Mouse (Mus musculus) neural tube, embryonic 13.5 days (tissue): ENCODE results near the gene Bcat1. TPM values are rescaled to one million over a fixed set of nuclear protein-coding genes. Genes with fewer than 3 reads are reported as not detected.
"Not testable (repeated sequence)": the region's sequence is repeated elsewhere in the genome, so short reads cannot be mapped to it uniquely, and the experiment has no call there.

ENCODE experiments used
- ATAC-seq: fragments of 200-750 bp; cut with Nextera tagmentation; 2 replicates; pipeline ENCODE4 v1.8.0; 2017; ENCODE audit warnings: low read depth, mild to moderate bottlenecking, moderate TSS enrichment, moderate library complexity
- H3K27ac ChIP-seq: fragments of 300-500 bp; sonication (generic); replicated peaks from 2 replicates; pipeline ENCODE4 v1.5.1; 2015; ENCODE audit warnings: moderate library complexity, mild to moderate bottlenecking, inconsistent platforms
- H3K27me3 ChIP-seq: fragments of 300-500 bp; sonication (generic); 2 replicates; pipeline ENCODE4 v1.6.1; 2015; ENCODE audit warnings: mild to moderate bottlenecking, inconsistent platforms
- H3K36me3 ChIP-seq: fragments of 300-500 bp; sonication (generic); 2 replicates; pipeline ENCODE4 v1.6.1; 2015; ENCODE audit warnings: mild to moderate bottlenecking, inconsistent platforms
- H3K4me1 ChIP-seq: fragments of 300-500 bp; sonication (generic); replicated peaks from 2 replicates; pipeline ENCODE4 v1.6.1; 2015; ENCODE audit warnings: inconsistent platforms
- H3K4me2 ChIP-seq: fragments of 300-500 bp; sonication (generic); 2 replicates; pipeline ENCODE4 v1.6.1; 2015; ENCODE audit warnings: inconsistent platforms, mild to moderate bottlenecking, moderate library complexity
- H3K4me3 ChIP-seq: fragments of 300-500 bp; sonication (generic); 2 replicates; pipeline ENCODE4 v1.5.1; 2015; ENCODE audit warnings: mild to moderate bottlenecking, inconsistent platforms
- H3K9ac ChIP-seq: fragments of 300-500 bp; sonication (generic); 2 replicates; pipeline ENCODE4 v1.6.1; 2015; ENCODE audit warnings: moderate library complexity, mild to moderate bottlenecking, inconsistent platforms
- H3K9me3 ChIP-seq: fragments of 300-500 bp; sonication (generic); 2 replicates; pipeline ENCODE4 v1.6.1; 2016; ENCODE audit warnings: inconsistent platforms
- WGBS: fragments of 180-500 bp; shearing (Covaris S2); methylation state at CpG from one replicate; pipeline ENCODE4 v1.1.7; 2015; 5-methylcytosine and 5-hydroxymethylcytosine counted together
- polyA plus RNA-seq: library from polyadenylated mRNA; unstranded; fragments of >200 nt; fragmentation: Nextera tagmentation; extraction: Ambion mirVana; gene quantifications from 2 replicates; pipeline ENCODE4 v1.2.1, GENCODE M21; 2015

Bcat1 gene
- polyA plus RNA-seq, 1 experiment from 2014 or later, result 88.7 TPM

- 75% methylated on average over 2 of the region's 2 CpGs for WGBS
- Histone ChIP-seq H3K4me3 (no peak overlapping the region), H3K27ac (no peak overlapping the region), H3K36me3 (no peaks in the 10 kb centered on the region), H3K4me2 (no peak overlapping the region), H3K9me3 (no peaks in the 10 kb centered on the region), H3K4me1 (peaks cover 11% of the 10 kb centered on the region), H3K9ac (no peak overlapping the region), H3K27me3 (no peaks in the 10 kb centered on the region)
- no peak for ATAC-seq
Observed at GRCm38 (mm10) chr6:145114561-145114960, 38.6 kb upstream of the Bcat1 start.

- no peak for ATAC-seq
- Histone ChIP-seq H3K36me3 (no peaks in the 10 kb centered on the region), H3K4me3 (no peak overlapping the region), H3K4me2 (no peak overlapping the region), H3K4me1 (peaks cover 11% of the 10 kb centered on the region), H3K27me3 (no peaks in the 10 kb centered on the region), H3K9me3 (no peaks in the 10 kb centered on the region), H3K9ac (no peak overlapping the region), H3K27ac (no peak overlapping the region)
- whole genome bisulfite sequencing, result 71% methylated on average over 6 of the region's 6 CpGs
Observed at GRCm38 (mm10) chr6:145112865-145113264, 36.9 kb upstream of the Bcat1 start.

GRCm38 (mm10) chr6:145110786-145111185, 34.8 kb upstream of the Bcat1 start:
- no peak overlapping the region for H3K4me2 ChIP-seq
- H3K27ac ChIP-seq, result no peak overlapping the region
- no peak overlapping the region for H3K9ac ChIP-seq
- no peaks in the 10 kb centered on the region for H3K9me3 ChIP-seq
- ATAC-seq, result no peak
- no peaks in the 10 kb centered on the region for H3K36me3 ChIP-seq
- no peaks in the 10 kb centered on the region for H3K27me3 ChIP-seq
- no peaks in the 10 kb centered on the region for H3K4me1 ChIP-seq
- WGBS, result 83% methylated on average over 4 of the region's 4 CpGs
- H3K4me3 ChIP-seq, result no peak overlapping the region

GRCm38 (mm10) chr6:145106163-145106842, 30.3 kb upstream of the Bcat1 start:
- Histone ChIP-seq H3K9me3 (no peaks in the 10 kb centered on the region), H3K27me3 (no peaks in the 10 kb centered on the region), H3K4me2 (no peak overlapping the region), H3K9ac (no peak overlapping the region), H3K36me3 (no peaks in the 10 kb centered on the region), H3K4me3 (no peak overlapping the region), H3K27ac (no peak overlapping the region), H3K4me1 (no peaks in the 10 kb centered on the region)
- WGBS, result 90% methylated on average over 6 of the region's 6 CpGs
- ATAC-seq, result no peak

- Histone ChIP-seq H3K4me3 (no peak overlapping the region), H3K36me3 (no peaks in the 10 kb centered on the region), H3K4me2 (no peak overlapping the region), H3K9me3 (no peaks in the 10 kb centered on the region), H3K9ac (no peak overlapping the region), H3K27ac (no peak overlapping the region), H3K4me1 (no peaks in the 10 kb centered on the region), H3K27me3 (no peaks in the 10 kb centered on the region)
- no peak for ATAC-seq
- 92% methylated on average over 10 of the region's 10 CpGs for WGBS
Observed at GRCm38 (mm10) chr6:145105439-145105838, 29.5 kb upstream of the Bcat1 start.

- Histone ChIP-seq H3K27me3 (no peaks in the 10 kb centered on the region), H3K27ac (no peak overlapping the region), H3K4me1 (no peaks in the 10 kb centered on the region), H3K36me3 (no peaks in the 10 kb centered on the region), H3K9me3 (no peaks in the 10 kb centered on the region), H3K9ac (no peak overlapping the region), H3K4me2 (no peak overlapping the region), H3K4me3 (no peak overlapping the region)
- ATAC-seq, result no peak
- WGBS, result 76% methylated on average over 10 of the region's 10 CpGs
Observed at GRCm38 (mm10) chr6:145104241-145104939, 28.4 kb upstream of the Bcat1 start.

- no peak overlapping the region for H3K27ac ChIP-seq
- no peaks in the 10 kb centered on the region for H3K27me3 ChIP-seq
- H3K4me1 ChIP-seq, result no peaks in the 10 kb centered on the region
- H3K4me2 ChIP-seq, result no peak overlapping the region
- no peak for ATAC-seq
- no peak overlapping the region for H3K4me3 ChIP-seq
- H3K9ac ChIP-seq, result no peak overlapping the region
- no peaks in the 10 kb centered on the region for H3K9me3 ChIP-seq
- 71% methylated on average over 9 of the region's 9 CpGs for WGBS
- H3K36me3 ChIP-seq, result no peaks in the 10 kb centered on the region
Observed at GRCm38 (mm10) chr6:145100923-145101322, 24.9 kb upstream of the Bcat1 start.

- no peak overlapping the region for H3K27ac ChIP-seq
- H3K4me2 ChIP-seq, result no peak overlapping the region
- WGBS, result 76% methylated on average over 4 of the region's 4 CpGs
- H3K9me3 ChIP-seq, result no peaks in the 10 kb centered on the region
- H3K36me3 ChIP-seq, result no peaks in the 10 kb centered on the region
- no peak for ATAC-seq
- no peaks in the 10 kb centered on the region for H3K27me3 ChIP-seq
- no peak overlapping the region for H3K9ac ChIP-seq
- H3K4me1 ChIP-seq, result no peaks in the 10 kb centered on the region
- H3K4me3 ChIP-seq, result no peak overlapping the region
Observed at GRCm38 (mm10) chr6:145094431-145094830, 18.4 kb upstream of the Bcat1 start.

- H3K9me3 ChIP-seq, H3K27me3 ChIP-seq, H3K36me3 ChIP-seq, H3K9ac ChIP-seq, H3K4me2 ChIP-seq, ATAC-seq, H3K4me3 ChIP-seq, H3K4me1 ChIP-seq, H3K27ac ChIP-seq: not testable (repeated sequence)
- WGBS, result 60% methylated on average over 7 of the region's 7 CpGs
Observed at GRCm38 (mm10) chr6:145093038-145093622, 17.1 kb upstream of the Bcat1 start.

- Histone ChIP-seq H3K9ac (no peak overlapping the region), H3K27ac (no peak overlapping the region), H3K4me1 (no peaks in the 10 kb centered on the region), H3K4me2 (no peak overlapping the region), H3K9me3 (no peaks in the 10 kb centered on the region), H3K27me3 (no peaks in the 10 kb centered on the region), H3K36me3 (no peaks in the 10 kb centered on the region), H3K4me3 (no peak overlapping the region)
- 86% methylated on average over 7 of the region's 7 CpGs for WGBS
- no peak for ATAC-seq
Observed at GRCm38 (mm10) chr6:145091998-145092397, 16.0 kb upstream of the Bcat1 start.

GRCm38 (mm10) chr6:145090928-145091327, 14.9 kb upstream of the Bcat1 start:
- Histone ChIP-seq H3K36me3 (no peaks in the 10 kb centered on the region), H3K27ac (no peak overlapping the region), H3K4me1 (no peaks in the 10 kb centered on the region), H3K9ac (no peak overlapping the region), H3K27me3 (no peaks in the 10 kb centered on the region), H3K4me3 (no peak overlapping the region), H3K4me2 (no peak overlapping the region), H3K9me3 (no peaks in the 10 kb centered on the region)
- ATAC-seq, result no peak
- WGBS, result 77% methylated on average over 5 of the region's 5 CpGs

GRCm38 (mm10) chr6:145090201-145090863, 14.3 kb upstream of the Bcat1 start:
- Histone ChIP-seq H3K9ac (no peak overlapping the region), H3K27me3 (no peaks in the 10 kb centered on the region), H3K36me3 (no peaks in the 10 kb centered on the region), H3K4me3 (no peak overlapping the region), H3K4me2 (no peak overlapping the region), H3K4me1 (no peaks in the 10 kb centered on the region), H3K27ac (no peak overlapping the region), H3K9me3 (no peaks in the 10 kb centered on the region)
- WGBS, result 68% methylated on average over 6 of the region's 6 CpGs
- ATAC-seq, result no peak
